Mouse (Mus musculus) c-Kit-negative CD71-positive TER-119-positive erythroid progenitor cells, embryonic 14.5 days (primary cell): ENCODE results near the gene Irgq.

Experiments used
- DNase-seq: peaks from one replicate; pipeline ENCODE4 v3.0.0-alpha.2; 2013; ENCODE audit warnings: low read depth, low spot score

The Irgq gene

DNA sequence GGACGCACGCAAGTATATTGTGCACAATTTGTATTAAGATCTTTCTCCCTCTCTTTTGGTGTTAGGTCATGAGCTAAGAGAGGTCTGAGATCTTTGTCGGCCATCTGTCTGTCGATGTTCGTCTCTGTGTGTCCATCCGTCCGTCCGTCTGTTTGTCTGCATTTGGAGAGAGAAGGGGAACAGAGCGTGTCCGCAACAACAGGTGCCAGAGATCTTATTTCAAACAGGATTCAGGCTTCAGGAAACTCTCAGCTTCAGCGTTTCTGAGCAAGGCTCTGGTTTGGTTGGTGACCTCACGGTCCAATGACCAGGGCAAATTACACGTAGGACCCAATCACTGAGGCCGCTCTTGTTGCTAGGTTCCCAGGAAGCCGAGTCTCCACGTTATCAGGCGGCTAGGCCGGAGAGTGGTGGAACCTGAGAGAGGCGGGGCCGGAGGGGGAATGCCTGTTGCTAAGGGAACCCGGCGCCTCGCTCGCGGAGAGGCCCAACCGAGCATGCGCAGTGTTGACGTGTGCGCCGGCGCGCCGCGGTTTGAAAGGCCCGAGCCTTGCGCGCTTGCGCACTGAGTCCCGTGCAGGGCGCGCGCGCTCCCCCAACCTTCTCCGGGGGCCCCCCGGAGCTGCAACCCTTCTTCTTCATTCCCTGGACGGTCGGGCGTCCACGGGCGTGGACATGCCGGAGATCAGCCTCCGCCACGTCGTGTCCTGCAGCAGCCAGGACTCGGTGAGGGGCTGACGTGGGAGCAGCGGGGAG, 16.3 kb downstream of the Irgq start:
- peak; percentile 97 for DNase-seq

- no peak for DNase-seq
Observed at GRCm38 (mm10) chr7:24547534-24548036, 17.1 kb downstream of the Irgq start.

- DNase-seq, result no peak
Observed at GRCm38 (mm10) chr7:24551985-24552759, 21.7 kb downstream of the Irgq start.

- DNase-seq, result no peak
Observed at GRCm38 (mm10) chr7:24555786-24556185, 25.3 kb downstream of the Irgq start.

GRCm38 (mm10) chr7:24561450-24561849, 31.0 kb downstream of the Irgq start:
- DNase-seq, result no peak

- no peak for DNase-seq
Observed at GRCm38 (mm10) chr7:24563191-24563836, 32.8 kb downstream of the Irgq start.

- DNase-seq, result no peak
Observed at GRCm38 (mm10) chr7:24563837-24564206, 33.3 kb downstream of the Irgq start.

GRCm38 (mm10) chr7:24564607-24565265, 34.2 kb downstream of the Irgq start:
- DNase-seq, result no peak

- no peak for DNase-seq
Observed at GRCm38 (mm10) chr7:24565627-24566026, 35.1 kb downstream of the Irgq start.

- DNase-seq, result no peak
Observed at GRCm38 (mm10) chr7:24566206-24566605, 35.7 kb downstream of the Irgq start.

- no peak for DNase-seq
Observed at GRCm38 (mm10) chr7:24568512-24568911, 38.0 kb downstream of the Irgq start.

GRCm38 (mm10) chr7:24571071-24571470, 40.6 kb downstream of the Irgq start:
- DNase-seq, result no peak

DNA sequence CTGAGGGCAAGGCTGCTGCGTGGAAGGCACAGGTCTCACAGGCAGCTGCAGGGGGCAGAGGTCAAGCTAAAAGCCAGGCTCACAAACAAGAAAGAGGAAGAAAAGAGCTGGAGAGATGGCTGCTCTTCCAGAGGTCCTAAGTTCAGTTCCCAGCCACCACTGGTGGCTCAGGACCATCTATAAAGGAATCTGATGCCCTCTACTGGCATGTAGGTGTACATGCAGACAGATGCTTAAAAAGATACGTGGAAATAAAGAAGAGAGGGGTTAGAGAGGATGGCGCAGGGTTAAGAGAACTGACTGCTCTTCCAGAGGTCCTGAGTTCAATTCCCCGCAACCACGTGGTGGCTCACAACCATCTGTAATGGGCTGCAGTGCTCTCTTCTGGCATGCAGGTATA, 42.0 kb downstream of the Irgq start:
- DNase-seq, result no peak

DNA sequence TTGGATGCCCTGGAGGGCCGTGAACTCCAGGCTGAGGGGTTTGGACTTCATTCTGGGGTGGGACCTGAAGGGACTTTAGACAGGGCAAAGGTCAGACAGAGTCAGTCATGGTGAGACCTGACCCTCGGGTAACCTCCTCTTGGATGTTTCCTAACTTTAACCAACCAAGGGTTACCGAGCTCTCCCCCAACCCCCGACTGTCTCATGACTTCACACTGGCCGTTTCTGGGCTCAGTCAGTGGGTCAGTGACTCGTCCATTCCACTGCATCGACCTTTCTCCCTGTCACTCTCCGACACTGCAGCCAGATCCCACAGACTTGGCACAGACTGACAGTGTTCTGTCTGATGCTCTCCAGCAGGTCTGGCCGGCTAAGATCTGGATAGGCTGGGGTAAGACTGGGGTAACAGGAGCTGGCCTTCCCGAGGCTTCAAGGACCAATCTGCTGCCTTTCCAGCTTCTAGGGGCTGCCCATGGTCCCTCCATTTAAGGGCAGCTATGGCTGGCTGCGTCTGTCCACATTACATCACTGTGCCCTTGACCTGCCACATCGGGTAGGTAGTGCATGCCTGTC, 43.8 kb downstream of the Irgq start:
- DNase-seq, result no peak

DNA sequence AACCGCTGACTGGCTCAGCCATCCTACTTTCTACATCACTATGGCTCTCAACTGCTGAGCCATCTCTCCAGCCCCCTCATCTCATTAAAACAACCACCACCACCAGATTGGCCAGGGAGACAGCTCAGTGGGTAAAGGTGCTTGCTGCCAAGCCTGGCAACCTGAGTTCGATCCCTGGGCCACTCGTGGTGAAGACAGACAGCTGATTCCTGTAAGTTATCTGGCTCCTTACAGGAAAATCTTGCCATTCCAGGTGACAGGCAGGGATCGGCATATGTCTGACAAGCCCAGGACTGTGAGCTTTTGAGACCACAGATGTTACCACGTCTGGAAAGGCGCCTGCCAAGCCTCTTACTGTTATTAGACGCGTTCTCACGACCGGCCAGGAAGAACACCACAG, 47.3 kb downstream of the Irgq start:
- DNase-seq, result no peak

- DNase-seq, result no peak
Observed at GRCm38 (mm10) chr7:24584876-24585275, 54.4 kb downstream of the Irgq start.

DNA sequence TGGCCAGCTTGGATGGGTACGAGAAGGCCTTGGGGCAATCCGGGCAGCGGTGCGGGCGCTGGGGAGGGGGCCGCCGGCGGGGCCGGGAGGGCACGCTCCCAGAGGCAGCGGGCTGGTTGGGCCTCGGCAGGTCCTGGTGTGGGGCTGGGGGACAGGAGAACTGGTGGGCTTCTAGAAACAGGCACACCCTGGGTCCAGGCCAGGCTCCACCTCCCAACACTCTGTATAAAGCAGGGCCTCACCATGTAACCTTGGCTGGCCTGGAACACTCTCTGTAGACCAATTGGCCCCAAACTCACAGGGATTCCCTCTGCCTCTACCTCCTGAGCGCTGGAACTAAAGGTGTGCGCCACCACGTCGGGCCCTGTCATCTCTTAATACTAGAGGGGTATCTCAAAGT, 55.5 kb downstream of the Irgq start:
- no peak for DNase-seq

- no peak for DNase-seq
Observed at GRCm38 (mm10) chr7:24586828-24587227, 56.3 kb downstream of the Irgq start.

DNA sequence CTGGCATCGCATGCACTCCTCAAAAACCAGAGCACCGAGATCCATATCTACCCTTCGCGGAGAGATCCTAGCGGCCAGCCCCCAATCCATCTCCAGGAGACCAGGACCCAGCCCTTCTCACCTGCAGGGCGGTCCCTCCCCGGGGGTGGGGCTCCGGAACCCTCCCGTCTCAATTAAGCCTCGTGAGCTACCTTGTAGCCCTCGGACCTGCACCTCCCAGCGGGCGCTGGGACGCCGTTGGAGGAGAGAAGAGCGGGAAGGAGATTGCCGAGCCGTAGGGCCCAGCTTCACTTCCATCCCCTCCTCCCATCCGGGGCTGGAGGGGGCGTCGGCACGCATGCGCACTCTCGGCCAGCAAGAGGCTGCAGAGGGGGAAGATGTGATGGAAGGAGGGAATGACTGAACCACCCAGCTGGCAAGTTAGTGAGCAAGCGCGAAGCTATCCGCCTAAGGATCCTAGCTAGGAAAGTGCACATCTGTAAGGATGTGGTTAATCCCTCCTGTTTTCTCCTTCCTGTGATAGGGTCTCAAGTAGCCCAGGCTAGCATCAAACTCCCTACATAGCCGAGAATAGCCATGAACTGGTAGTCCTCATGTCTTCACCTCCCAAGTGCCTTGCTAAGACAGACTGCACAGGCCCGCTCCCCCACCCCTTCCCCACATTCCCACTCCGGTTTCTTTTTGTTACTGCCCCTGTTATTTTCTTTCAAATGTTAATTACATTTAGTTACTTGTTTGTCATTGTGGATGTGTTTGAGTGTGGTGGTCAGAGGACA, 57.0 kb downstream of the Irgq start, which contains the start of the genes Ethe1 and Zfp575:
Gene Ethe1, plus strand, starts transcription at position 214 of the 776 bp plus-strand sequence.
Gene Zfp575, minus strand, starts transcription at position 312 of the 776 bp plus-strand sequence.
- DNase-seq, result no peak
